Mouse (Mus musculus) thymus, adult 2 months (tissue): ENCODE results near the gene Olfr646. TPM values are rescaled to one million over a fixed set of nuclear protein-coding genes. Genes with fewer than 3 reads are reported as not detected.

Source experiments
- DNase-seq: peaks from one replicate; pipeline ENCODE4 v3.0.0; 2021
- H3K27ac ChIP-seq: fragments of 200-500 bp; 2 replicates; pipeline ENCODE4 v1.5.1; 2012; ENCODE audit warnings: low read length, control low read depth; ENCODE audit not compliant: control insufficient read depth, insufficient read depth
- H3K27me3 ChIP-seq: fragments of 200-500 bp; 2 replicates; pipeline ENCODE4 v1.6.1; 2012; ENCODE audit warnings: mild to moderate bottlenecking, low read length, moderate library complexity, mixed read lengths; ENCODE audit not compliant: control insufficient read depth, insufficient read depth
- H3K36me3 ChIP-seq: fragments of 200-500 bp; 2 replicates; pipeline ENCODE4 v1.6.1; 2012; ENCODE audit warnings: mild to moderate bottlenecking, low read length, moderate library complexity; ENCODE audit not compliant: control insufficient read depth, insufficient read depth
- H3K4me1 ChIP-seq: fragments of 200-500 bp; replicated peaks from 2 replicates; pipeline ENCODE4 v1.6.1; 2012; ENCODE audit warnings: low read length; ENCODE audit not compliant: control insufficient read depth, insufficient read depth
- H3K4me3 ChIP-seq: fragments of 200-500 bp; 2 replicates; pipeline ENCODE4 v1.5.1; 2012; ENCODE audit warnings: mild to moderate bottlenecking, low read length, control low read depth, moderate library complexity; ENCODE audit not compliant: control insufficient read depth, insufficient read depth
- CTCF ChIP-seq: fragments of 200-500 bp; IDR thresholded peaks from 2 replicates; pipeline ENCODE4 v1.5.1; 2012; ENCODE audit warnings: mild to moderate bottlenecking, control low read depth, low read length, moderate library complexity, borderline replicate concordance; ENCODE audit not compliant: control insufficient read depth, poor library complexity, insufficient read depth; ENCODE audit errors: extremely low read depth
- POLR2A ChIP-seq: fragments of 200-500 bp; IDR thresholded peaks from 2 replicates; pipeline ENCODE4 v1.6.1; 2012; ENCODE audit warnings: mild to moderate bottlenecking, low read length, control low read depth, moderate library complexity; ENCODE audit not compliant: control insufficient read depth, poor library complexity, insufficient read depth; ENCODE audit errors: extremely low read depth
- WGBS: fragments of 180-500 bp; shearing (Covaris S2); methylation state at CpG from one replicate; pipeline ENCODE4 v1.1.7; 2018; 5-methylcytosine and 5-hydroxymethylcytosine counted together
- polyA plus RNA-seq: library from polyadenylated mRNA; depleted of rRNA; stranded (reverse); fragments of >200 nt; gene quantifications from 2 replicates; pipeline ENCODE4 v1.2.3, GENCODE M21; 2012; rRNA removed

The Olfr646 gene
- polyA plus RNA-seq, 1 experiment: 0.04 TPM

DNA sequence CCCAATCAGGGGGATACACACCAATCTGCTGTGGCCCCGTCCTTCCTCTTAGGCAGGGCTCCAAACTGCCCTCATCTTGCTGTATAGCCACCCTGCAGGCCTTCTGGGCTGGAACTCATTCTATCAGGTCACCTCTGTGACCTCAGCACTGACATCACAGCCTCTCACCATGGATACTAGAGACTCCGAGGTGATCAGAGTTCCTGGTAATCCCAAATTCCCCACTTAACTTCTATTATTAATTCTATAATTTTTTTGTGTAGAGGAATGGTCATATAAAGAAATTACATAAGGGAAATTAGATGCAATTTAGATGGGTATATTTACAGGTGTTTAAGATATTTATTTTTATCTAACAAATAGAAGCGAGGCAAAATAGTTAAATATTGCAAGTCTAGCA lies 38.5 kb downstream of the Olfr646 start, which contains the start of gene Ubqln3:
Gene Ubqln3, minus strand, starts transcription at position 101 of the 400 bp plus-strand sequence.
- H3K27me3 ChIP-seq: no peaks in the 10 kb centered on the region
- no peak within 1 kb of the TSS for H3K27ac ChIP-seq
- H3K4me3 ChIP-seq: no peak within 1 kb of the TSS
- 86% methylated on average over 3 of the region's 3 CpGs for WGBS
- H3K4me1 ChIP-seq: no peaks in the 10 kb centered on the region
- DNase-seq: no peak
- TF ChIP-seq POLR2A: no peak
- no peak for TF ChIP-seq CTCF
- no peaks in the 10 kb centered on the region for H3K36me3 ChIP-seq

DNA sequence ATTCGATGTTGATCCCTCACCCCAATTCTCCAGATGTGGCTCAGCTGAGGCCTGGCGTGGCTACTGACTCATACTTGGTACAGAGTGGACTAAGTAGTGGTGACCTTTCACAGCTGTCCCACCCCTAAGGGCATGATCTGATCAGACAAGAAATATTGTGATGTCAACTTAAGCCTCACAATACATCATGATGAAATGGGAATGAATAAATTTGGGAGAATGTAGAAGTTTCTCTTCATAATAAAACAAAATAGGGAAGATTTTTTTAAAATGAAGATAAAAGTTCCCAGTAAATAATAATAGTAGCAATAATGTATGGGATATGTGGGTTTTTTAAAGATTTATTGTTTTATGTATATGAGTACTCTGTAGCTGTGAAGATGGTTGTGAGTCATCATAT lies 45.8 kb downstream of the Olfr646 start, which contains the start of gene Ubqlnl:
Gene Ubqlnl, minus strand, starts transcription at position 101 of the 400 bp plus-strand sequence.
- no peak within 1 kb of the TSS for H3K4me3 ChIP-seq
- WGBS: 92% methylated on average over 2 of the region's 2 CpGs
- no peaks in the 10 kb centered on the region for H3K4me1 ChIP-seq
- H3K36me3 ChIP-seq: no peaks in the 10 kb centered on the region
- no peak for DNase-seq
- no peak within 1 kb of the TSS for H3K27ac ChIP-seq
- TF ChIP-seq CTCF (no peak), POLR2A (no peak)
- H3K27me3 ChIP-seq: no peaks in the 10 kb centered on the region

Other genes starting within 250 kb of the Olfr646 start
- gene Olfr66, start 218.6 kb upstream of the Olfr646 start, polyA plus RNA-seq: not detected in 2 replicates
- gene Olfr64, start 210.4 kb upstream of the Olfr646 start, polyA plus RNA-seq: not detected in 2 replicates
- not detected in 2 replicates for gene Olfr65, start 201.4 kb upstream of the Olfr646 start, polyA plus RNA-seq
- gene Olfr631, start 176.0 kb upstream of the Olfr646 start, polyA plus RNA-seq: not detected in 2 replicates
- 0.07 TPM in 1 of 2 replicates, not detected in the other for gene Olfr632, start 170.5 kb upstream of the Olfr646 start, polyA plus RNA-seq
- gene Olfr633, start 160.4 kb upstream of the Olfr646 start, polyA plus RNA-seq: not detected in 2 replicates
- gene Olfr635, start 133.7 kb upstream of the Olfr646 start, polyA plus RNA-seq: not detected in 2 replicates
- not detected in 2 replicates for gene Olfr638, start 106.1 kb upstream of the Olfr646 start, polyA plus RNA-seq
- not detected in 2 replicates for gene Olfr639, start 87.6 kb upstream of the Olfr646 start, polyA plus RNA-seq
- gene Olfr640, start 79.3 kb upstream of the Olfr646 start, polyA plus RNA-seq: not detected in 2 replicates
- not detected in 2 replicates for gene Olfr641, start 69.4 kb upstream of the Olfr646 start, polyA plus RNA-seq
- not detected in 2 replicates for gene Olfr642, start 52.2 kb upstream of the Olfr646 start, polyA plus RNA-seq
- not detected in 2 replicates for gene 4930516K23Rik, start 43.4 kb upstream of the Olfr646 start, polyA plus RNA-seq
- gene Olfr644, start 33.0 kb upstream of the Olfr646 start, polyA plus RNA-seq: not detected in 2 replicates
- gene Olfr645, start 19.4 kb upstream of the Olfr646 start, polyA plus RNA-seq: not detected in 2 replicates
- not detected in 2 replicates for gene Ubqln5, start 25.0 kb downstream of the Olfr646 start, polyA plus RNA-seq
- not detected in 2 replicates for gene Olfr643, start 32.5 kb downstream of the Olfr646 start, polyA plus RNA-seq
- 0.11 TPM in 1 of 2 replicates, not detected in the other for gene Ubqln3, start 38.4 kb downstream of the Olfr646 start, polyA plus RNA-seq
- 0.09 TPM in 1 of 2 replicates, not detected in the other for gene Ubqlnl, start 45.7 kb downstream of the Olfr646 start, polyA plus RNA-seq
- 0.09 TPM in 2 replicates for gene Olfm5, start 60.0 kb downstream of the Olfr646 start, polyA plus RNA-seq
- not detected in 2 replicates for gene Olfr648, start 78.5 kb downstream of the Olfr646 start, polyA plus RNA-seq
- gene Olfr649, start 91.1 kb downstream of the Olfr646 start, polyA plus RNA-seq: not detected in 2 replicates
- gene Trim6, start 113.9 kb downstream of the Olfr646 start, polyA plus RNA-seq: 0.52 and 0.98 TPM in 2 replicates
- 11.3 and 17.7 TPM in 2 replicates for gene Trim34a, start 139.6 kb downstream of the Olfr646 start, polyA plus RNA-seq
- gene Trim5, start 183.2 kb downstream of the Olfr646 start, polyA plus RNA-seq: 1.6 and 2.8 TPM in 2 replicates
- 15.2 and 26.9 TPM in 2 replicates for gene Trim12a, start 210.6 kb downstream of the Olfr646 start, polyA plus RNA-seq
- 6.4 and 10.6 TPM in 2 replicates for gene Trim34b, start 224.6 kb downstream of the Olfr646 start, polyA plus RNA-seq
- gene Trim12c, start 248.5 kb downstream of the Olfr646 start, polyA plus RNA-seq: 9.8 and 10.4 TPM in 2 replicates